Mouse (Mus musculus) layer of hippocampus, adult 2 months (tissue): ENCODE results near the gene Stx17. TPM values are rescaled to one million over a fixed set of nuclear protein-coding genes. Genes with fewer than 3 reads are reported as not detected.
A peak's percentile ranks its signal among the peaks of the same experiment; 100 is the strongest.

ENCODE experiments used
- DNase-seq, 2 experiments: peaks; one replicate each; pipeline ENCODE4 v3.0.0; 2022; ENCODE audit warnings: low spot score in 2 of 2
- H3K27ac ChIP-seq: fragments of 200-600 bp; 2 replicates; pipeline ENCODE4 v1.8.1; 2022
- H3K4me3 ChIP-seq: fragments of 200-600 bp; 2 replicates; pipeline ENCODE4 v1.8.1; 2022; ENCODE audit warnings: mild to moderate bottlenecking
- CTCF ChIP-seq: fragments of 200-600 bp; conservative IDR thresholded peaks from 2 replicates; pipeline ENCODE4 v1.8.1; 2022; ENCODE audit warnings: antibody characterized with exemption, mild to moderate bottlenecking, moderate library complexity
- total RNA-seq, 2 experiments: library from RNA; stranded (reverse); gene quantifications; 2 replicates each; pipeline ENCODE4 v1.2.3; 2021

Stx17 gene
- total RNA-seq, 2 experiments from 2014 or later, result 18.1 to 22.7 TPM

DNA sequence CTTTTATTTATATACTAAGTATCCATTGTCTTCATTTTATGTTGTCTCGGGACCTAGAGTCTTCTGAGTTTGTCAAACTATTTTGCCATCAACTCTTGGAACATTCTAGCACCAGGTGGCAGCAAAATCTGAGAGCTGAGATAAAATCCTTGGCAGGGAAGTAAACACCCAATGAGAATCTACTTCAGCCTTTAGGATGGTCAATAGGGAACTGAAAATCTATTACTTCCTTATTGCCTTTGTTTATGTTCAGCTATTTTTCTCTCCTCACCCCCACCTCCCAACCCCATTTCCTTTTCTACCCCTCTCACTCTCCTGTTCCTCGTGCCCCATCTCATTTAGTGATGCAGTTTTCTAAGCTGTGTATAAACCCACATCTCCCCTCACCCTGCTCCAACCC is 16.1 kb upstream of the Stx17 start:
- DNase-seq, result no peak
- TF ChIP-seq CTCF, result peak; percentile 49
- H3K27ac ChIP-seq, result no peak overlapping the region
- no peak overlapping the region for H3K4me3 ChIP-seq

DNA sequence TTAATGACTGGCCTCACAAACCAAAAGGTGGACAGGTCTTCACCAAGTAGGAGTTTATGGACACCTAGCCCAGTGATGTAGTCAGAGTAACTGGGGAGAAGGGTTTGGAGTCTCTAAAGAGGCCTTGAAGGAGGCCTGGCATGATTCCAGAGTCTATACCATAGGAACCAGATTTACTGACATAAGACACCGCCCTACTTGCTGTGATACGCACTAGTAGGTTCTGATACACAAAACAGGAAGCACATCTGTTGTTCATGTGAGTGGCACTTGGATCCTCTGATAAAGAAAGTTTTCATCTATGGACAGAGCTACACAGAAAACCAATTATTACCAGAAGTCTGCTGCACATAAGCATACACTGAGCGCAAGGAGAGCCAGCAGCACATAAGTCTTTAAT is 14.4 kb upstream of the Stx17 start:
- no peak for TF ChIP-seq CTCF
- no peak overlapping the region for H3K27ac ChIP-seq
- DNase-seq, result no peak
- H3K4me3 ChIP-seq, result no peak overlapping the region

DNA sequence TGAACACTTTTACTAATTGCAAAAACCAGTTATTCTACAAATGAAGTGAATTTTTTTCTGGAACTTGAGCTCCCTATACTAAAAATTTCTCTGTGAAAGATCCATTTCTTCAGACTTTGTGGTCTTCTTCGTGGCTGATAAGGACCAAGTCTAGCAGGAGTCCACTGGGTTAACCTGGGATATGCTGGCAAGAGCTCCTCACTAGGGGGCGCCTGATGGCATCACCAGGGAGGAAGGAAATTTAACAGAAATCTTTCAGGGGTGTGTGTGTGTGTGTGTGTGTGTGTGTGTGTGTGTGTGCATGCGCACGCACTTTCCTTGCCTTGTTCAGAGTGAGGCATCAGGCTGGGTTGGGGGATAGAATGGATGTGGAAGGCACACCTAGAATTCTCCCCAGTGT is 8.5 kb upstream of the Stx17 start:
- H3K27ac ChIP-seq, result no peak overlapping the region
- TF ChIP-seq CTCF, result peak; percentile 67
- DNase-seq, result no peak
- no peak overlapping the region for H3K4me3 ChIP-seq

DNA sequence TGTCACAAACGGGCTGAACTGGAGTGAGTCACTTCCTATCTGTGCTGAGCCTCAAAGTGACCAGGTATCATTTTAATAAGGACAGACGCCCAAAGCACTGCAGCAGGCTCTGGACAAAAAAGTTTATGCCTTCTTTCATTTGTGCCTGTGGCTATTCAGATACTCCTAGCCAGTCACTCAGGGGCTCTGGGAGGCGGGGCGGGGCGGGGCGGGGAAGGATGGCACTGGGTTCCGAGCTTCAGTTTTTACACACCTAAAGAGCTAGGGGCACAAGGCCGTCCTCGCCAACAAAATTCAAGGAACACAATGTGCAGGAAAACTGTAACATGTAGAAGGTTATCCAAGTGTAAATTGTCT is 321 bp upstream of the Stx17 start:
- Histone ChIP-seq H3K4me3 (peak overlapping the region; percentile 97), H3K27ac (peak overlapping the region; percentile 94)
- no peak for TF ChIP-seq CTCF
- no peak for DNase-seq

DNA sequence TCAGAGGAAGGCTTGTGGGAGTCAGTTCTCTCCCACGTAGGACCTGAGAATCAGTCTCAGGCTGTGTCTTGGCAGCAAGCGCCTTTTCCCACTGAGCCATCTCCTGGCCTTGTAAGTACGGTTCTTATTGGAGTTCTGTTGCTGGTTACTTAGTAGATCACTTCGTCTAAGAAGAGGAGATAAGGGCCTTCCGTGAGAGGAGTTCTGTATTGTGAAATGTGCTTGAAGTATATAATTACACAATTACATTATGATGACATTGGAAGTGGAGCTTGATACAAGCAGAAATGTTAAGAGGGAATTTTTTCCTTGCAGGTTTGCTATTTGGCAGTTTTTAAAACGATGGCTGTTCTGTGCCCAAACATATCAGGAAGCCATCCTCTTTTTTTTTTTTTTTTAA is 5.6 kb downstream of the Stx17 start:
- DNase-seq, result no peak
- Histone ChIP-seq H3K27ac (no peak overlapping the region), H3K4me3 (no peak overlapping the region)
- TF ChIP-seq CTCF, result no peak

DNA sequence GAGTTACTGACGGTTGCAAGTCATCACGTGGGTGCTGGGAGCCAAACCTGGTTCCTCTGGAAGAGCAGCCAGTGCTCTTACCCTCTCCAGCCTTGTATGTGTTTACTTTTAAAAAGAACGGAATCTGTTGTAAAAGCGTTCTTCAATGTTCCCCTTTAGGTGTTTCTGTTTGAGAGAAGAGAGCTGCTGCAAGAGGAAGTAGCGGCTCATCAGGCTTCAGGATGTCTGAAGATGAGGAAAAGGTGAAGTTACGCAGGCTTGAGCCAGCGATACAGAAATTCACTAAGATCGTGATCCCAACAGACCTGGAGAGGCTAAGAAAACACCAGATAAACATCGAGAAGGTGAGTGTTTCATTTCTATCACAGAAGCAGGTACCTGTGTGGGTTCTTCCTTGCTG is 6.9 kb downstream of the Stx17 start:
- H3K4me3 ChIP-seq, result no peak overlapping the region
- H3K27ac ChIP-seq, result no peak overlapping the region
- DNase-seq, result no peak
- TF ChIP-seq CTCF, result no peak

DNA sequence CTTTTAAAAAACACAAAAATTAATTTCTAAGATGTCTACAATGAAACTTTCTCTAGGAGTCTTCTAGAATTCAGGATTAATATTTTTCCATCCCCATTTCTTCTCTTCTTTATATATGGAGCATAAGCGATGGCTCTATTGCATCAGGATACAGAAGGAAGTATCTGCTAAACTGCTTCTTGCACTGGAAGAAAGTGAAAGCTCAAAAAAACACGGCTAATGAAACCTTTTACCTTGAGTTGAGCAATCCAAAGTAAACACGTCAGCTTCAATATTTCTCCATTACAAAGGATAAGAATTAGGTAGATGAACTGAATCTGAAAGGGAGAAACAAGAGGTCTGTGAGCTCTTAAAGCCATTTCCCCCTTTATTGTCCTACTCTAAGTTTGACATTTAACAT is 8.0 kb downstream of the Stx17 start:
- no peak for DNase-seq
- TF ChIP-seq CTCF, result no peak
- no peak overlapping the region for H3K27ac ChIP-seq

DNA sequence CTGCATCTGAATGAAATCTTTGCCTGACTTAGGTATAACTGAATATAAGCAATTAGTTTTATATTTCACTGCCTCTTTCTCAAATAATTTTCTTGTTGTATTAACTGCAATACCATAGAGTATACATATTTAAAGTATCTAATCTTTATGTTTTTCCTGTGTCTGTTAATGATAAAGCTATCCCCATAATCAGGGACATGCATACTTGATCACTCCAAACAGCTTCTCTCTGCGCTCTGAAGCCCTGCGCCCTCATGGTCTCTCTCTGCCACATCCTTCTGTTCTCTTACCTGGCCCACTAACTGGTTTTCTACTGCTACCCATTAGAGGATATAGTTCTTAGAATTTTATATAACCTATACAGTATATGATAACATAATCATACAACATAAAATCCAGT is 24.8 kb downstream of the Stx17 start:
- no peak for DNase-seq
- no peak for TF ChIP-seq CTCF
- H3K4me3 ChIP-seq, result no peak overlapping the region
- H3K27ac ChIP-seq, result no peak overlapping the region

More for the DNA sequence above, 8.0 kb downstream of the Stx17 start:
- no peak overlapping the region for H3K4me3 ChIP-seq

DNA sequence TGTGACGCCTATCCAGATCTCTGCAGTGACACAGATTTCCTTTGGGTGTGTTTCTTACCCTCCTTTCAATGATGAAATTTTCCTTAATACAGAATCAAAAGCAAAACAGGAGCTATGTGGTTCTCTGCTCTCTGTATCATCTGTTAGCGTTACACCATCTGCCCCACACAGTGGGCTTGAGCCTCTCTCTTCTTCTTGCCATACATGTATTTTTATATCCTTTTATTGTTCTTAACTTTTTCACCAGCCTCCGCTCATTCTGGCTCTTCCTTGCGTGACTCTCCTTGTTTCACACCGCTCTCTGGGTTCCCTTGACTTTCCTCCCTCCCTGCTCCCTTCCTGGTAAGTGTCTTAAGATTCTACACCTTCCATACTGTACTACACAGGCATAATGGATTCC is 28.5 kb downstream of the Stx17 start:
- Histone ChIP-seq H3K4me3 (no peak overlapping the region), H3K27ac (peak overlapping the region; percentile 40; the same call in 1 of the 2 replicates)
- TF ChIP-seq CTCF, result no peak
- peak; percentile 20 to 43 for DNase-seq

DNA sequence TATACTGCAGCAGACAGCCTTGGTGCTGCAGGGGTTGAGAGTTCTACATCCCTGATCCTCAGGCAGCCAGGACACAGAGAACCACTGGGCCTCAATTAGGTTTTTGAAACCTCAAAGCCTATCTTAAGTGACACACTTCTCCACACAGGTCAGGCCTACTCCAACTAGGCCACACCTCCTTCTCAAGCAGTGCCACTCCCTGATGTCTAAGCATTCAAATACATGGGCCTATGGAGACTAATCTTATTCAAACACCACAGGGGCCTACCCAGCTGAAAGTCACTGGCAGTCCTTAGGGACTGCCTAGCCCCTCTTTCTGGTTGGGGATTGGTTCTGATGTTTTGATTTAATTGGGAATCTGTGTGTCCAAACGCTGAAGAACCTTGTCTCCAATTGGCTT is 31.1 kb downstream of the Stx17 start:
- no peak overlapping the region for H3K4me3 ChIP-seq
- no peak overlapping the region for H3K27ac ChIP-seq
- no peak for TF ChIP-seq CTCF
- no peak for DNase-seq

DNA sequence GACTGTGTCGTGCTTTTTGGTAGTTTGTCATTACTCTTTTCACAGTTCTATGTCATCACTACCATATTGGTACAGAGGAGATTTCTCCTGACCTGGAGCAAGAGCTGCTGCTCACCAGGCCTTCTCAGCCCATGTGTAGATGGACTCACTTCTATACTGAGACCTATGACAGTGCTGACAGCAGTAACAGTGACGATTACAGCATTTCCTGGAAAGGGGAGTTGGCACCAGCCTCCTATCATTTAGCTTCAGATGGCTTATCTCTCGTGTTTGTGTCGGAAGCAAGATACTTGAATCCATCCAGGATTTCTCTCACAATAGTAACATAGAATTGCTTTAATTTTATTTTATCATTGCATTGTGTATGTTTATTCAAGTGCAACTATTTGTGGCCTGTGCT is 35.7 kb downstream of the Stx17 start:
- no peak for DNase-seq
- no peak overlapping the region for H3K4me3 ChIP-seq
- TF ChIP-seq CTCF, result no peak
- no peak overlapping the region for H3K27ac ChIP-seq

DNA sequence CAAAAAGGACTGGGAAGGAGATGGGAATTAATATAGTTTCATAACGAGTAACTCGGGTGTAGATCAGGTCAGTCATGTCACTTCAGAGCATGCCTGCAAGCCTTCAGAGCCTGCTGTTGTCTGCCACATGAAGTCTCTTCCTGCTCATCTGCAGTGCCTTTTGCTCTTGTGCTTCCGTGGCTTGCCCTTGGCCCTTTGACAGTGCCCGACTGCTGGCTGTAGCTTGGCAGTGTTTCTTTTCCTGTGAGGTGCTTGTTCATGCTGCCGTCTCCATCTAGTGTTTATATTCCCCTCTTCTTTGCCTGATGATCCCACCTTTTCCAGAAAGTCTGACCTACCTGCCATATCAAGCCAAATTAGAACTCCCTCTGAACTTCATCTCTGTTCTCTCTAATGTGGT is 39.1 kb downstream of the Stx17 start:
- no peak for TF ChIP-seq CTCF
- H3K4me3 ChIP-seq, result no peak overlapping the region
- H3K27ac ChIP-seq, result no peak overlapping the region
- DNase-seq, result no peak

DNA sequence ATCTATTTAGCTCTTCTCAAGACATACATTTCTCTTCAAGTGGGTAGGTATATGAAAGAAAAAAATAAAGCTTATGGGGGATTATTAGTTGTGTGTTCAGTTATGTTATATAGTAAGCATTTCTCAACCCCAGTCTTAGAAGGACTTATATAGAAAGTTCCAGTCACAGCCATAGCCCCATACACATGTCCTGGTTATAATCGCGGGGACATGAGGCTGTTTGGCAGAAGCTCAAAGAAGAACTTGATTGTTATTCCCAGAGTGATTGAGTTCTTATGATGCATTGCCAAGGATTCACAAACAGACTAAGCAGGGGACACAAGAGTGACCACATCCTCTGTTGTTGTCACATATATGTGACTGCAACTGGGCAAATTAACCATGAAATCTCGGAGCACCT is 51.0 kb downstream of the Stx17 start:
- TF ChIP-seq CTCF, result no peak
- no peak overlapping the region for H3K4me3 ChIP-seq

DNA sequence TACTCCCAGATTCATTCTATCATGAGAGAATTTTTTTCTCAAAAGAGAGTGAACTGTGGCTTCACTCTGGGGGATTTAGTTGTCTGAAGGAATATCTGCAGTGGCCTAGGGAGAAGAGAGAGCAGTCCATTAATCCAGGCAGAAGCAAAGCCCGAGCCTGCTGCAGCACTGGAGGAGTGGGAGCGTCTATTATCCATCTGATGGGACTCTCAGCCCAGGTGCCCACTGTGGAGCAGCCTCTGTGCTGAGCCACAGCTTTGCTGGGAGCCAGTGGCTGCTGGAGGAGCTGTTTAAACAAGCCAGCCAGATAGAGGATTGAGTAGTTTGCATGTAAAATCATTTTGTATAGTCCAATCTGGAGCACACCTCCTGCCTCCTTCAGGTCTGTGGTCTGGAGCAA is 56.2 kb downstream of the Stx17 start:
- H3K27ac ChIP-seq, result no peak overlapping the region
- DNase-seq, result no peak
- no peak overlapping the region for H3K4me3 ChIP-seq
- no peak for TF ChIP-seq CTCF

More for the DNA sequence above, 51.0 kb downstream of the Stx17 start:
- no peak overlapping the region for H3K27ac ChIP-seq
- no peak for DNase-seq

DNA sequence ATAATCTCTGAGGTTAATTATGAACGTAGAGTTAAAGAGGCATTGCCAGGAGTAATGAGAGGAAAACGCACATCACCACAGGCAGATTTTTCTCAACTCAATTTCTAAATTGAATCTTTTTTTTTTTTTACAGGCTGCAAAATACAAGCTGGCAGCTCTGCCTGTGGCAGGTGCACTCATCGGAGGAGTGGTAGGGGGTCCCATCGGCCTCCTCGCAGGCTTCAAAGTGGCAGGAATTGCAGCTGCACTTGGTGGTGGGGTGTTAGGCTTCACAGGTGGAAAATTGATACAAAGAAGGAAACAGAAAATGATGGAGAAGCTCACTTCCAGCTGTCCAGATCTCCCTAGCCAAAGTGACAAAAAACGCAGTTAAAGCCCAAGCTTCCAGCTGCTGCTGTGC is 56.7 kb downstream of the Stx17 start:
- H3K27ac ChIP-seq, result no peak overlapping the region
- TF ChIP-seq CTCF, result no peak
- DNase-seq, result no peak
- H3K4me3 ChIP-seq, result no peak overlapping the region
